Mouse (Mus musculus) CH12.LX (cell line): ENCODE measurements around the gene Prkg1.

ENCODE experiments used
- CHD1 ChIP-seq: IDR thresholded peaks from 2 replicates; pipeline ENCODE4 v1.6.1; 2012; ENCODE audit warnings: low read depth, low read length, improper control_type of control experiment, inconsistent platforms
- CTCF ChIP-seq, 2 experiments: IDR thresholded peaks in 1 of 2; conservative IDR thresholded peaks in 1 of 2; 2 replicates each; pipeline ENCODE4 v1.5.1; 2011 to 2012; ENCODE audit warnings: low read depth in 2 of 2, low read length in 2 of 2, improper control_type of control experiment in 1 of 2, inconsistent platforms in 1 of 2, mild to moderate bottlenecking in 1 of 2, moderate library complexity in 1 of 2
- E2F4 ChIP-seq: IDR thresholded peaks from 2 replicates; pipeline ENCODE4 v1.6.1; 2011; ENCODE audit warnings: low read depth, low read length, improper control_type of control experiment; ENCODE audit not compliant: insufficient replicate concordance
- EP300 ChIP-seq: IDR thresholded peaks from 2 replicates; pipeline ENCODE4 v1.6.1; 2011; ENCODE audit warnings: low read length, improper control_type of control experiment
- GABPA ChIP-seq: IDR thresholded peaks from 2 replicates; pipeline ENCODE4 v1.6.1; 2012; ENCODE audit warnings: low read depth, low read length, improper control_type of control experiment, inconsistent platforms; ENCODE audit not compliant: insufficient replicate concordance
- POLR2A ChIP-seq: IDR thresholded peaks from 2 replicates; pipeline ENCODE4 v1.6.1; 2011; ENCODE audit warnings: low read depth, mild to moderate bottlenecking, improper control_type of control experiment, low read length
- RAD21 ChIP-seq: IDR thresholded peaks from 2 replicates; pipeline ENCODE4 v1.6.1; 2011; ENCODE audit warnings: low read depth, mild to moderate bottlenecking, low read length, improper control_type of control experiment, moderate library complexity
- TBP ChIP-seq: conservative IDR thresholded peaks from 2 replicates; pipeline ENCODE4 v1.6.1; 2011; ENCODE audit warnings: low read depth, low read length, improper control_type of control experiment
- TCF12 ChIP-seq: IDR thresholded peaks from 2 replicates; pipeline ENCODE4 v1.6.1; 2014; ENCODE audit warnings: low read depth, mild to moderate bottlenecking, inconsistent platforms, low read length, improper control_type of control experiment
- ZKSCAN1 ChIP-seq: IDR thresholded peaks from 2 replicates; pipeline ENCODE4 v1.6.1; 2012; ENCODE audit warnings: low read depth, inconsistent platforms, low read length, improper control_type of control experiment, borderline replicate concordance

GRCm38 (mm10) chr19:31106036-31106435 lies 658.8 kb downstream of the Prkg1 start:
- no peak for TF ChIP-seq POLR2A
- TF ChIP-seq EP300: no peak
- TF ChIP-seq E2F4: no peak
- no peak for TF ChIP-seq CTCF (conservative IDR thresholded peaks at IDR 0.05 in 1 of 2, IDR thresholded peaks at IDR 0.05 in 1 of 2; ENCODE audit: low read depth in 2 of 2, low read length in 2 of 2)
- TF ChIP-seq RAD21: no peak
- no peak for TF ChIP-seq TCF12
- TF ChIP-seq TBP: no peak
- no peak for TF ChIP-seq CHD1
- no peak for TF ChIP-seq GABPA
- no peak for TF ChIP-seq ZKSCAN1
